Comparison of ENCODE assay signal across 8 mouse cellular contexts in genomic region chr2:129593876-129594421, GRCm38 (mm10). TPM values are rescaled to one million over a fixed set of nuclear protein-coding genes. Genes with fewer than 3 reads are reported as not detected.
A peak's percentile ranks its signal among the peaks of the same experiment; 100 is the strongest.
DNase-seq lines count a peak whose midpoint lies in the region; ATAC-seq and TF ChIP-seq lines count a peak whose summit lies in the region.

No protein-coding gene starts in this region.

- TF ChIP-seq CTCF in spleen, adult 2 months (IDR thresholded peaks at IDR 0.05; ENCODE audit: extremely low read depth, insufficient read depth, insufficient read length, insufficient replicate concordance), result no peak

- H3K4me1 ChIP-seq in spleen, adult 2 months (ENCODE audit: control insufficient read depth, insufficient read depth, insufficient read length), result peaks cover 10% of the 10 kb centered on the region; the same call in 1 of the 2 replicates
- H3K4me1 ChIP-seq in hindbrain, embryonic 15.5 days (replicated peaks), result peaks cover 42% of the 10 kb centered on the region
- H3K4me1 ChIP-seq in lung, embryonic 16.5 days (replicated peaks; ENCODE audit: control insufficient read depth, insufficient read depth, low read length), result peaks cover 13% of the 10 kb centered on the region
- H3K4me1 ChIP-seq in stomach, embryonic 16.5 days (ENCODE audit: control insufficient read depth, insufficient read depth, low read length), result peaks cover 15% of the 10 kb centered on the region; the same call in 1 of the 2 replicates

- ATAC-seq in hindbrain, embryonic 15.5 days (ENCODE audit: low FRiP score, low read depth), result peak; percentile 10; the same call in 1 of the 2 replicates
- no peak for ATAC-seq in lung, embryonic 16.5 days (ENCODE audit: low read depth)
- no peak for ATAC-seq in stomach, embryonic 16.5 days (ENCODE audit: insufficient read depth, low FRiP score)

- TF ChIP-seq POLR2A in spleen, adult 2 months (IDR thresholded peaks at IDR 0.05; ENCODE audit: low read depth, low read length), result no peak

- H3K27me3 ChIP-seq in spleen, adult 2 months (ENCODE audit: control insufficient read depth, insufficient read depth, low read length), result peaks cover 8% of the 10 kb centered on the region; the same call in 1 of the 2 replicates
- H3K27me3 ChIP-seq in hindbrain, embryonic 15.5 days, result no peaks in the 10 kb centered on the region
- peaks cover 3% of the 10 kb centered on the region for H3K27me3 ChIP-seq in lung, embryonic 16.5 days (ENCODE audit: control insufficient read depth, insufficient read depth, low read depth, low read length)
- H3K27me3 ChIP-seq in stomach, embryonic 16.5 days (ENCODE audit: control insufficient read depth, insufficient read depth, low read length), result no peaks in the 10 kb centered on the region

- peak overlapping the region; percentile 81 for H3K4me2 ChIP-seq in hindbrain, embryonic 15.5 days
- peak overlapping the region; percentile 88 for H3K4me2 ChIP-seq in lung, embryonic 16.5 days (ENCODE audit: low read depth, low read length)
- peak overlapping the region; percentile 92 for H3K4me2 ChIP-seq in stomach, embryonic 16.5 days (ENCODE audit: low read depth, low read length)

- H3K9ac ChIP-seq in hindbrain, embryonic 15.5 days, result peak overlapping the region; percentile 72
- H3K9ac ChIP-seq in lung, embryonic 16.5 days (ENCODE audit: low read length), result peak overlapping the region; percentile 83
- peak overlapping the region; percentile 93 for H3K9ac ChIP-seq in stomach, embryonic 16.5 days (ENCODE audit: low read length)

- peak overlapping the region; percentile 78 for H3K27ac ChIP-seq in spleen, adult 2 months (ENCODE audit: insufficient read depth, low read length)
- peak overlapping the region; percentile 86 for H3K27ac ChIP-seq in hindbrain, embryonic 15.5 days (replicated peaks)
- peak overlapping the region; percentile 86; the same call in 1 of the 2 replicates for H3K27ac ChIP-seq in lung, embryonic 16.5 days (ENCODE audit: low read length)
- H3K27ac ChIP-seq in stomach, embryonic 16.5 days (ENCODE audit: low read length), result peak overlapping the region; percentile 93

- no peaks in the 10 kb centered on the region for H3K9me3 ChIP-seq in hindbrain, embryonic 15.5 days
- no peaks in the 10 kb centered on the region for H3K9me3 ChIP-seq in lung, embryonic 16.5 days (ENCODE audit: control insufficient read depth, low read length)
- H3K9me3 ChIP-seq in stomach, embryonic 16.5 days (replicated peaks; ENCODE audit: control insufficient read depth, low read length), result no peaks in the 10 kb centered on the region

- WGBS in spleen, adult 2 months, result 26% methylated on average over 13 of the region's 13 CpGs
- 5% methylated on average over 13 of the region's 13 CpGs for WGBS in hindbrain, embryonic 15.5 days
- 8% methylated on average over 13 of the region's 13 CpGs for WGBS in lung, embryonic 16.5 days
- WGBS in stomach, embryonic 16.5 days, result 7% methylated on average over 13 of the region's 13 CpGs

- peak overlapping the region; percentile 68 for H3K4me3 ChIP-seq in spleen, adult 2 months (ENCODE audit: extremely low read depth, insufficient read depth, insufficient read length)
- H3K4me3 ChIP-seq in hindbrain, embryonic 15.5 days, result peak overlapping the region; percentile 75
- H3K4me3 ChIP-seq in lung, embryonic 16.5 days (ENCODE audit: low read length), result peak overlapping the region; percentile 55
- peak overlapping the region; percentile 78 for H3K4me3 ChIP-seq in stomach, embryonic 16.5 days (replicated peaks; ENCODE audit: low read length)

- DNase-seq in spleen, adult 2 months (ENCODE audit: low read depth in 1 of 2, low spot score in 2 of 2), result no peak
- DNase-seq in spleen, adult 18-20 months, result no peak
- DNase-seq in embryo, embryonic 10.5 days (ENCODE audit: low spot score), result peak; percentile 58
- DNase-seq in spleen, postnatal 14 days (ENCODE audit: low spot score in 2 of 2), result no peak
- no peak for DNase-seq in frontal cortex, postnatal 14 days (ENCODE audit: low spot score in 2 of 2)

- H3K36me3 ChIP-seq in spleen, adult 2 months (ENCODE audit: control insufficient read depth, insufficient read depth, low read length), result no peaks in the 10 kb centered on the region
- no peaks in the 10 kb centered on the region for H3K36me3 ChIP-seq in hindbrain, embryonic 15.5 days
- H3K36me3 ChIP-seq in lung, embryonic 16.5 days (ENCODE audit: control insufficient read depth, insufficient read depth, low read length), result no peaks in the 10 kb centered on the region
- H3K36me3 ChIP-seq in stomach, embryonic 16.5 days (ENCODE audit: control insufficient read depth, insufficient read depth, low read length), result no peaks in the 10 kb centered on the region

RNA-seq across cellular contexts. Expression of gene Sirpa, which starts 1.3 kb away (rescaled TPM):
- 143 and 145 TPM in 2 replicates for polyA plus RNA-seq in spleen, adult 2 months (2012; rRNA removed)
- 31.7 and 35.1 TPM in 2 replicates for polyA plus RNA-seq in hindbrain, embryonic 15.5 days (2015; fragmentation: Nextera tagmentation; extraction: Ambion mirVana)
- polyA plus RNA-seq in lung, embryonic 16.5 days (2015; fragmentation: Nextera tagmentation; extraction: Ambion mirVana), result 20.3 and 20.5 TPM in 2 replicates
- 23.9 and 26.2 TPM in 2 replicates for polyA plus RNA-seq in stomach, embryonic 16.5 days (2015; fragmentation: Nextera tagmentation; extraction: Ambion mirVana)

RNA-seq across cellular contexts. Expression of gene F830045P16Rik, which starts 57.5 kb away (rescaled TPM):
- 0.07 TPM in 1 of 2 replicates, not detected in the other for polyA plus RNA-seq in spleen, adult 2 months (2012; rRNA removed)
- polyA plus RNA-seq in hindbrain, embryonic 15.5 days (2015; fragmentation: Nextera tagmentation; extraction: Ambion mirVana), result not detected in 2 replicates
- not detected in 2 replicates for polyA plus RNA-seq in lung, embryonic 16.5 days (2015; fragmentation: Nextera tagmentation; extraction: Ambion mirVana)
- polyA plus RNA-seq in stomach, embryonic 16.5 days (2015; fragmentation: Nextera tagmentation; extraction: Ambion mirVana), result not detected in 2 replicates
